Mouse (Mus musculus) megakaryocyte, adult 5-6 weeks (primary cell): Measurements from ENCODE around the gene Zfp560. TPM values are rescaled to one million over a fixed set of nuclear protein-coding genes. Genes with fewer than 3 reads are reported as not detected.
"Not testable (repeated sequence)": the region's sequence is repeated elsewhere in the genome, so short reads cannot be mapped to it uniquely, and the experiment has no call there.

Experiments used
- ATAC-seq: 2 replicates; pipeline ENCODE4 v1.8.0; 2016; ENCODE audit warnings: mild to moderate bottlenecking, inconsistent platforms; ENCODE audit not compliant: poor library complexity, severe bottlenecking
- total RNA-seq, 2 experiments: library from RNA; stranded (forward) in 1 of 2; stranded (reverse) in 1 of 2; fragments of 153-499, 151-499 nt in 1 of 2; fragments of 221-1000, 200-1000 nt in 1 of 2; gene quantifications; 2 replicates each; pipeline versions ENCODE4 v1.2.3 to v1.2.4; 2015 to 2017

The Zfp560 gene
- total RNA-seq (2015) (7.1 and 9.2 TPM in 2 replicates), total RNA-seq (2017) (0.70 and 4.5 TPM in 2 replicates)

GRCm38 (mm10) chr9:20384532-20385342, at the start of gene Zfp560:
Zfp560 (minus strand) TSS chr9:20385177.
- peak; percentile 100 for ATAC-seq

- ATAC-seq, result no peak
These were observed 45.0 kb upstream of the Zfp560 start for GRCm38 (mm10) chr9:20430004-20430403.

DNA sequence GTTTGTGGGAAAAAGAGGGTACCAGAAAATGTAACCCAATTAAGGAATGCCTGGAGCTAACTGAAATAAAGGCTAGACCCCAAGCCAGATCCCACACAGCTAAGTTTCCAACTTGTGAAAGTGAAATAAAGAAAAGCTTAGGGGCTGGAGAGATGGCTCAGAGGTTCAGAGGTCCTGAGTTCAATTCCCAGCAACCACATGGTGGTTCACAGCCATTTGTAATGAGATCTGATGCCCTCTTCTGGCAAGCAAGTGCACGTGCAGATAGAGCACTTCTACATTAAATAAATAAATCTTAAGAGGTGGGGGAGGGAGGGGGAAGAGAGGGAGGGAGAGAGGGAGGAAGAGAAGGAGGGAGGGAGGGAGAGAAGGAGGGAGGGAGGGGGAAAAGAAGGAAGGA, 26.5 kb upstream of the Zfp560 start:
- no peak for ATAC-seq

- ATAC-seq, result no peak
These were observed 24.3 kb upstream of the Zfp560 start for GRCm38 (mm10) chr9:20409319-20409718.

DNA sequence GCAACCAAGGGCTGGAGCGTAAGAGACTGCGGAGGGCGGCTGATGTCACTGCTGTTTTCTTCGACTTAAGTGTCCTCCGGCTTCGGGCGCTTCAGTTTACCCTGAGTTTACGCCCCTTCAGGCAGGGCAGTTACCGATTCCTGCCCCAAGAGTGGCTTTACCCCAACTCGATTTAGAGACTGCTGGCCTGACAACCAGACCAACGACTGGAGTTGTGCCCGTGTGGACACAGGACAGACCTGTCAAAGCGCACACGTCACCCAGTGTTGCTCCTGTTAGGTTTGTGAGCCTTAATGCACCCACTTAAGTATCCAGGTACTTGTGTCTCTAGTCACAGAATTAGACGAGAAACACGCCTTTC, 346 bp upstream of the Zfp560 start:
- ATAC-seq, result peak; percentile 53

- ATAC-seq, result no peak
These were observed 1.3 kb downstream of the Zfp560 start for GRCm38 (mm10) chr9:20383659-20384058.

DNA sequence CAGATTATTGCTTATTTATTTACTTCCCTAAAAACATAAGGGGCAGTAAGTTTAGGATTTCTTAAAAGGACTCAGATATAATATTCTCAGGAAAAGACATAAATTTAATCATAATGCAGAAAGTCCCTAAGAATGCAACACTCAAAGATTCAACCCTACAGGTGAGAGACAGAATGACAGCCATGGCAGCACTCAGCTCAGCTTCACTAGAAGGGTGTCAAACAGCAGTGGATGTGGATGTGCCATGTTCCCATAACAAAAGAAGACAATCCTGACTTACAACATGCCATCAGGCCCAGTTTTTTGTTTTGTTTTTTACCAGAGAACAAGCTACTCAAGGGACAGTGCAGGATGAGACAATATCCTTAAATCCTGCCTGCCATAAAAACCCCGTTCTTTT, 10.3 kb downstream of the Zfp560 start:
- ATAC-seq, result no peak

- no peak for ATAC-seq
These were observed 17.7 kb downstream of the Zfp560 start for GRCm38 (mm10) chr9:20367311-20367710.

DNA sequence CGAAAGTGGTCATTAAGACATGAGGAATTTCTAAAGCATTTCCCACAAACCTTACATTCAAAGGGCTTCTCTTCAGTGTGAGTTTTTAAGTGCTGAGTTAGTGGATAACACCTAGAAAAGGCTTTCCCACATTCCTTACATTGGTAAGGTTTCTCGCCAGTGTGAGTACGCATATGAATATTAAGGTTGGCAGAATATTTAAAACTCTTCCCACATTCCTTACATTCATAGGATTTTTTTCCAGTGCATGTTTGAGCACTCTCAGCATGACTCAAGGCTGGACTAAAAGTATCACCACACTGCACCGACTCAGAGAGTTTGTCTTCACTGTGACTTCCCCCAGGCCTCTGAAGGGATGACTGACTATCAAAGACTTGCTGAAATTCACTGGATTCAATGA, 36.5 kb downstream of the Zfp560 start:
- ATAC-seq, result no peak

DNA sequence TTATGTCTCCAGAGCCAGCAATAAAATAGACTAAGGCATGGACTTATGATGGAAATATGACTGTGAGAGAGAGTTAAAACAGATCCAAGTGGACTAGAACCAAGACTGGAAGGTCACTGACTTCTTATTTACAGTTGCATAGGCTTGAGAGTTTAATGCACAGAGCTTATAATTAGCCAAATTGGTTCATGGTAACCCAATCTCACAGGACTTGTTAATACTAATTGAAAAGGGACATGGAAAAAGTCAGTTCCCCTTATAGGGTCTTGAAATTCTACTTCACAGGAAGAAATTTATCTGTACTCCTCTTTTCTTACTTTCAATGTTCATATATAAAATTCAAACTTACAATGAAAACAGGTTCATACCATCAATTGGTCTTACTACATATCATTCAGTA, 49.0 kb downstream of the Zfp560 start, which contains the start of gene Olfr18:
Gene Olfr18 (minus strand): TSS at position 101 of the 400 bp plus-strand sequence.
- ATAC-seq, result no peak

- ATAC-seq, result no peak
These were observed 86.7 kb downstream of the Zfp560 start, which contains the start of gene Olfr873 for GRCm38 (mm10) chr9:20298232-20298631. Olfr873 (plus strand) TSS chr9:20298532.

DNA sequence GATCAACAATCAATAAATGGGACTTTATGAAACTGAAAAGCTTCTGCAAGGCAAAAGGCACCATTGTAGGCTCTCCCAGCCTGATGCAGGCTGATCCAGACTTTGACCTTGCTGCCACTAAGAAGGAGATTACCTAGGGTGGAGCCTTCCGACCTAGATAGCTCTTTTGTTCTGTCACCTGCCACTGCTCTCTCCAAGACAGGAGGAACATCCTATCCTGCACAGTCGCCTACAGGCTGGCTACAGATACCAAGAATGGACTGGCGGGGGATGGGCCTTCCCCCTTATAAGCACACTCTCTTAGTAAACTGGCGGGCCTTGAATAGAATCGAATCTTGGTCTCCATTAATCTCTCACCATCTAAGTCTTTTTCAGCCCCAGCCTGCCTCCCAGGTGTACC, 89.4 kb downstream of the Zfp560 start:
- not testable (repeated sequence) for ATAC-seq

Other genes with a start within 250 kb of the Zfp560 start
- not detected in 2 replicates for gene Olfr870, start 211.1 kb downstream of the Zfp560 start, total RNA-seq (2015)
- gene Olfr870, start 211.1 kb downstream of the Zfp560 start, total RNA-seq (2017), result not detected in 2 replicates
- not detected in 2 replicates for gene Olfr871, start 173.0 kb downstream of the Zfp560 start, total RNA-seq (2015)
- gene Olfr871, start 173.0 kb downstream of the Zfp560 start, total RNA-seq (2017), result not detected in 2 replicates
- gene Olfr872, start 148.1 kb downstream of the Zfp560 start, total RNA-seq (2015), result not detected in 2 replicates
- gene Olfr872, start 148.1 kb downstream of the Zfp560 start, total RNA-seq (2017), result not detected in 2 replicates
- not detected in 2 replicates for gene Olfr39, start 102.8 kb downstream of the Zfp560 start, total RNA-seq (2015)
- gene Olfr39, start 102.8 kb downstream of the Zfp560 start, total RNA-seq (2017), result not detected in 2 replicates
- not detected in 2 replicates for gene Olfr873, start 86.6 kb downstream of the Zfp560 start, total RNA-seq (2015)
- not detected in 2 replicates for gene Olfr873, start 86.6 kb downstream of the Zfp560 start, total RNA-seq (2017)
- not detected in 2 replicates for gene Olfr18, start 49.1 kb downstream of the Zfp560 start, total RNA-seq (2015)
- gene Olfr18, start 49.1 kb downstream of the Zfp560 start, total RNA-seq (2017), result not detected in 2 replicates
- gene Zfp26, start 75.0 kb upstream of the Zfp560 start, total RNA-seq (2015), result 23.0 and 27.1 TPM in 2 replicates
- gene Zfp26, start 75.0 kb upstream of the Zfp560 start, total RNA-seq (2017), result 33.0 and 36.9 TPM in 2 replicates
- 18.6 and 22.3 TPM in 2 replicates for gene Zfp426, start 107.6 kb upstream of the Zfp560 start, total RNA-seq (2015)
- gene Zfp426, start 107.6 kb upstream of the Zfp560 start, total RNA-seq (2017), result 20.8 and 23.6 TPM in 2 replicates
- 20.8 and 24.3 TPM in 2 replicates for gene Zfp266, start 136.2 kb upstream of the Zfp560 start, total RNA-seq (2015)
- gene Zfp266, start 136.2 kb upstream of the Zfp560 start, total RNA-seq (2017), result 21.0 and 22.8 TPM in 2 replicates
- 11.7 and 12.8 TPM in 2 replicates for gene Zfp846, start 196.1 kb upstream of the Zfp560 start, total RNA-seq (2015)
- gene Zfp846, start 196.1 kb upstream of the Zfp560 start, total RNA-seq (2017), result 7.0 and 8.0 TPM in 2 replicates